Mouse (Mus musculus) CH12.LX (cell line): ENCODE data around the gene Crtc1. TPM values are rescaled to one million over a fixed set of nuclear protein-coding genes. Genes with fewer than 3 reads are reported as not detected.

ENCODE experiments used
- DNase-seq: peaks from one replicate; pipeline ENCODE4 v3.0.0-alpha.2; 2013; ENCODE audit errors: extremely low read depth
- H3K27ac ChIP-seq: 2 replicates; pipeline ENCODE4 v1.5.1; 2012; ENCODE audit warnings: low read depth, mild to moderate bottlenecking, control low read depth, moderate library complexity; ENCODE audit not compliant: insufficient read depth
- H3K27me3 ChIP-seq: replicated peaks from 2 replicates; pipeline ENCODE3; 2012; ENCODE audit warnings: inconsistent platforms
- H3K36me3 ChIP-seq, 2 experiments: replicated peaks in 1 of 2; 2 replicates each; pipeline versions ENCODE3 to v1.6.1; 2012; ENCODE audit warnings: inconsistent platforms in 1 of 2, low read length in 1 of 2, mild to moderate bottlenecking in 1 of 2, mixed read lengths in 1 of 2, moderate library complexity in 1 of 2; ENCODE audit not compliant: control insufficient read depth in 1 of 2, insufficient read depth in 1 of 2
- H3K4me1 ChIP-seq, 2 experiments: 2 replicates each; pipeline ENCODE4 v1.6.1; 2012; ENCODE audit warnings: inconsistent platforms in 1 of 2, moderate library complexity in 1 of 2; ENCODE audit not compliant: insufficient read depth in 2 of 2, control insufficient read depth in 1 of 2
- H3K4me2 ChIP-seq: 2 replicates; pipeline ENCODE4 v1.6.1; 2012; ENCODE audit warnings: low read depth, mild to moderate bottlenecking, control low read depth; ENCODE audit not compliant: poor library complexity, insufficient read depth, severe bottlenecking
- H3K4me3 ChIP-seq, 3 experiments: fragments of 150-350 bp in 1 of 3; sonication (generic) in 1 of 3; replicated peaks in 1 of 3; 2 replicates each; pipeline versions ENCODE3 to v1.5.1; 2011 to 2012; ENCODE audit warnings: low read depth in 2 of 3, low read length in 2 of 3, mild to moderate bottlenecking in 2 of 3, moderate library complexity in 2 of 3, control low read depth in 1 of 3, improper control_type of control experiment in 1 of 3, inconsistent platforms in 1 of 3, mixed read lengths in 1 of 3; ENCODE audit not compliant: poor library complexity in 1 of 3
- H3K79me2 ChIP-seq: replicated peaks from 2 replicates; pipeline ENCODE4 v1.6.1; 2012; ENCODE audit warnings: mild to moderate bottlenecking, moderate library complexity; ENCODE audit not compliant: control insufficient read depth, poor library complexity, insufficient read depth, severe bottlenecking; ENCODE audit errors: extremely low read depth
- H3K9ac ChIP-seq: 2 replicates; pipeline ENCODE4 v1.6.1; 2012; ENCODE audit warnings: low read depth, mild to moderate bottlenecking, control low read depth, moderate library complexity; ENCODE audit not compliant: insufficient read depth
- H3K9me3 ChIP-seq: replicated peaks from 2 replicates; pipeline ENCODE3; 2012; ENCODE audit warnings: low read length, inconsistent platforms, mixed read lengths
- CHD1 ChIP-seq: IDR thresholded peaks from 2 replicates; pipeline ENCODE4 v1.6.1; 2012; ENCODE audit warnings: low read depth, low read length, improper control_type of control experiment, inconsistent platforms
- CHD2 ChIP-seq: IDR thresholded peaks from 2 replicates; pipeline ENCODE4 v1.6.1; 2011; ENCODE audit warnings: low read length, improper control_type of control experiment
- CTCF ChIP-seq, 2 experiments: IDR thresholded peaks in 1 of 2; conservative IDR thresholded peaks in 1 of 2; 2 replicates each; pipeline ENCODE4 v1.5.1; 2011 to 2012; ENCODE audit warnings: low read depth in 2 of 2, low read length in 2 of 2, improper control_type of control experiment in 1 of 2, inconsistent platforms in 1 of 2, mild to moderate bottlenecking in 1 of 2, moderate library complexity in 1 of 2
- E2F4 ChIP-seq: IDR thresholded peaks from 2 replicates; pipeline ENCODE4 v1.6.1; 2011; ENCODE audit warnings: low read depth, low read length, improper control_type of control experiment; ENCODE audit not compliant: insufficient replicate concordance
- EP300 ChIP-seq: IDR thresholded peaks from 2 replicates; pipeline ENCODE4 v1.6.1; 2011; ENCODE audit warnings: low read length, improper control_type of control experiment
- IRF4 ChIP-seq: IDR thresholded peaks from 2 replicates; pipeline ENCODE4 v1.6.1; 2014; ENCODE audit warnings: low read depth, mild to moderate bottlenecking, inconsistent platforms, low read length, improper control_type of control experiment
- JUN ChIP-seq: IDR thresholded peaks from 2 replicates; pipeline ENCODE4 v1.6.1; 2011; ENCODE audit warnings: low read depth, mild to moderate bottlenecking, low read length, improper control_type of control experiment, moderate library complexity; ENCODE audit not compliant: insufficient read depth
- KAT2A ChIP-seq: IDR thresholded peaks from 2 replicates; pipeline ENCODE4 v1.6.1; 2012; ENCODE audit warnings: low read length, improper control_type of control experiment, inconsistent platforms; ENCODE audit not compliant: insufficient replicate concordance
- MAFK ChIP-seq: IDR thresholded peaks from 2 replicates; pipeline ENCODE4 v1.6.1; 2011; ENCODE audit warnings: low read length, improper control_type of control experiment; ENCODE audit not compliant: insufficient replicate concordance
- MAZ ChIP-seq: IDR thresholded peaks from 2 replicates; pipeline ENCODE4 v1.6.1; 2012; ENCODE audit warnings: low read depth, mild to moderate bottlenecking, inconsistent platforms, low read length, improper control_type of control experiment, moderate library complexity
- MXI1 ChIP-seq: IDR thresholded peaks from 2 replicates; pipeline ENCODE4 v1.6.1; 2011; ENCODE audit warnings: mild to moderate bottlenecking, low read depth, low read length, improper control_type of control experiment
- RCOR1 ChIP-seq: conservative IDR thresholded peaks from 2 replicates; pipeline ENCODE4 v1.6.1; 2012; ENCODE audit warnings: low read depth, mild to moderate bottlenecking, inconsistent platforms, low read length, improper control_type of control experiment
- ZMIZ1 ChIP-seq: IDR thresholded peaks from 2 replicates; pipeline ENCODE4 v1.6.1; 2012; ENCODE audit warnings: low read depth, mild to moderate bottlenecking, inconsistent platforms, low read length, improper control_type of control experiment
- dilution Hi-C: fragments of 300-500 bp; cut with MboI; formaldehyde crosslinking; loops from 2 replicates; pipeline ENCODE4 v1.14.3; 2020; ENCODE audit warnings: low sequenced_read_pairs; ENCODE audit not compliant: extremely low pct_unique_long_range_greater_than_20kb, extremely low pct_ligation_motif_present
- in situ Hi-C: fragments of 300-500 bp; cut with MboI; formaldehyde crosslinking; loops from 3 replicates; pipeline ENCODE4 v1.14.3; 2019; ENCODE audit warnings: low sequenced_read_pairs, low pct_ligation_motif_present, low pct_unique_long_range_greater_than_20kb, mixed read lengths
- polyA plus RNA-seq: library from polyadenylated mRNA; unstranded; fragments of >175 nt; gene quantifications from 2 replicates; pipeline ENCODE4 v1.2.1, GENCODE M21; 2012; ENCODE audit warnings: low read depth; ENCODE audit not compliant: insufficient read length
- total RNA-seq, 2 experiments: library from RNA; depleted of rRNA; stranded (reverse); fragments of 300-350 nt in 1 of 2; fragments of >200 nt in 1 of 2; gene quantifications; 2 replicates each; pipeline ENCODE4 v1.2.3; 2012 to 2014

Gene Crtc1
- total and polyA plus RNA-seq, 3 experiments = 2.0 to 8.6 (median 2.2) TPM

DNA sequence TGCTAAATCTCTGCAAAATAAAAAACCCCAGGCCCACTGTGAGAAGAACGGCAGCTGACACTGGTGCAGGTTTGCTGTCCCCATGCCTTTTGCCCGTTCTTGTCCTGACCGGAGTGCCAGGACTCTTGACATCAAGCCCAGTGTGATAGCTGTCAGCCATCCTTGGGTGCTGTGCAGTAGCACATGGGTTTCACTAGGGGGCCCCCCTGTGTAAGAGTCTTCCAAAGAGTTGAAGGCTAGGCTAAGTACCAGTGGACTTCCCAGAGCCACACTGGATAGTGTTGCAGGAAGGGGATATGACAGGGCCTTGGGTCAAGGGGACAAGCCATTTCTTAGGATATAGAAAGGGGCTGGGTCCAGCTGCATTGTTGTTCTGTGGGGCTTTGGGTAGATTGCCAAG is 56.1 kb downstream of the Crtc1 start (continued):
- TF ChIP-seq KAT2A = no peak
- no peak for TF ChIP-seq MXI1
- TF ChIP-seq EP300 = no peak
- no peak for TF ChIP-seq E2F4
- 0 out of 2 replicates have a peak, but pooled peaks have one; percentile 17 for TF ChIP-seq IRF4
- no peak for TF ChIP-seq JUN
- TF ChIP-seq, all 38 proteins: peak for 7

DNA sequence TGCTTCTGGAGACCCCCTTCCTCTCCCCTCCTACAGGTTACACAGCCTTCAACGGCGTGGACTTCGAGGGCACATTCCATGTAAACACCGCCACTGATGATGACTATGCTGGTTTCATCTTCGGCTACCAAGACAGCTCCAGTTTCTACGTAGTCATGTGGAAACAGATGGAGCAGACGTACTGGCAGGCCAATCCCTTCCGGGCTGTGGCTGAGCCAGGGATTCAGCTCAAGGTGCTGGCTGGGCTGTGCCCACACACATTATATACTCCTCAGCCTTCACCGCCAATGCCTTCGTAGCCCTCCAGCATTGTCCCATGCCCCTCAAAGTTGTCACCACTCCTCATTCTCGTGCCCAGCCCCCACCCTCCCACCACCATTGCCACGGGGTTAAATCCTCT is 59.3 kb downstream of the Crtc1 start:
- no peak for DNase-seq
- H3K27ac ChIP-seq = no peak overlapping the region
- TF ChIP-seq CHD1 (no peak), ZMIZ1 (no peak), MXI1 (no peak), CHD2 (no peak), RCOR1 (no peak), MAZ (no peak), MAFK (no peak), JUN (no peak)
- TF ChIP-seq, all 38 proteins: peak for 0
- no peak overlapping the region for H3K9ac ChIP-seq
- H3K36me3 ChIP-seq = peaks cover 0 to 14% of the 10 kb centered on the region in 2 experiments
- H3K79me2 ChIP-seq = no peaks in the 10 kb centered on the region
- dilution Hi-C loops (no loop called here), in situ Hi-C loops (no loop called here)
- H3K4me2 ChIP-seq = no peak overlapping the region
- H3K4me3 ChIP-seq = no peak overlapping the region
- peaks cover 0 to 3% of the 10 kb centered on the region in 2 experiments; a peak in 2 of 4 replicates for H3K4me1 ChIP-seq
- peaks cover 11% of the 10 kb centered on the region for H3K9me3 ChIP-seq
- H3K27me3 ChIP-seq = no peaks in the 10 kb centered on the region

DNA sequence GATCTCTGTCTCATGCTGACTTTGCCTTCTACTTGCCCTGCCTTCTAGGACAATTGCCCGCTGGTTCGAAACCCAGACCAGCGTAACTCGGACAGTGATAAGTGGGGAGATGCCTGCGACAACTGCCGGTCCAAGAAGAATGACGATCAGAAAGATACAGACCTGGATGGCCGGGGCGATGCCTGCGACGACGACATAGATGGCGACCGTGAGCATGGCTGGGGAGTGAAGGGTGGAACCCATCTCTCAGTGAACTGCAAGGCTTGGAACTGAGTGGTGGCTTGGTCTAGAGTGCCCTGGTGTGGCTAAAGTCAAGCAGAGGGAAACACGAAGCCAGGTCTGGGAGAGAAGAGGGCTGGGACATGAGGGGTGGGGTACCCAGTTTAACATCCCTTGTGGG is 62.3 kb downstream of the Crtc1 start:
- H3K9ac ChIP-seq = no peak overlapping the region
- no peak overlapping the region for H3K4me3 ChIP-seq
- in situ Hi-C loops = no loop called here
- peak in 1 of 2 experiments; percentile 40; a peak in 2 of 4 replicates for TF ChIP-seq CTCF (conservative IDR thresholded peaks at IDR 0.05 in 1 of 2, IDR thresholded peaks at IDR 0.05 in 1 of 2; ENCODE audit: low read depth in 2 of 2, low read length in 2 of 2)
- no peak for TF ChIP-seq MXI1
- TF ChIP-seq, all 38 proteins: peak for 1
- no peak for DNase-seq
- H3K36me3 ChIP-seq = no peaks in the 10 kb centered on the region
- H3K79me2 ChIP-seq = no peaks in the 10 kb centered on the region
- no peak overlapping the region for H3K27ac ChIP-seq
- dilution Hi-C loops = no loop called here
- H3K4me1 ChIP-seq = peaks cover 3 to 11% of the 10 kb centered on the region in 2 experiments
- H3K27me3 ChIP-seq = peaks cover 7% of the 10 kb centered on the region
- peaks cover 22% of the 10 kb centered on the region for H3K9me3 ChIP-seq
- H3K4me2 ChIP-seq = no peak overlapping the region
